Mouse (Mus musculus): ENCODE measurements around the gene Zbtb21. TPM values are rescaled to one million over a fixed set of nuclear protein-coding genes. Genes with fewer than 3 reads are reported as not detected.

Gene Zbtb21
- polyA plus RNA-seq, 1 experiment, result 19.1 TPM

- no peak for DNase-seq
- Histone ChIP-seq H3K36me3 (ENCODE audit: control insufficient read depth, insufficient read depth, low read length) (no peaks in the 10 kb centered on the region), H3K4me3 (ENCODE audit: control insufficient read depth, insufficient read depth, low read length) (no peak overlapping the region), H3K27ac (ENCODE audit: control insufficient read depth, insufficient read depth, low read length) (no peak overlapping the region), H3K4me1 (replicated peaks; ENCODE audit: control insufficient read depth, insufficient read depth, low read length) (no peaks in the 10 kb centered on the region), H3K27me3 (ENCODE audit: control insufficient read depth, insufficient read depth, low read length) (no peaks in the 10 kb centered on the region)
- 95% methylated on average over 1 of the region's 1 CpGs for whole genome bisulfite sequencing
- no peak for TF ChIP-seq POLR2A (IDR thresholded peaks at IDR 0.05; ENCODE audit: control insufficient read depth, extremely low read depth, insufficient read depth, low read length, poor library complexity)
- no peak for TF ChIP-seq CTCF (IDR thresholded peaks at IDR 0.05; ENCODE audit: borderline replicate concordance, control insufficient read depth, extremely low read depth, insufficient read depth, low read length, poor library complexity)
Observed at GRCm38 (mm10) chr16:97929520-97929919, 32.9 kb downstream of the Zbtb21 start.

DNA sequence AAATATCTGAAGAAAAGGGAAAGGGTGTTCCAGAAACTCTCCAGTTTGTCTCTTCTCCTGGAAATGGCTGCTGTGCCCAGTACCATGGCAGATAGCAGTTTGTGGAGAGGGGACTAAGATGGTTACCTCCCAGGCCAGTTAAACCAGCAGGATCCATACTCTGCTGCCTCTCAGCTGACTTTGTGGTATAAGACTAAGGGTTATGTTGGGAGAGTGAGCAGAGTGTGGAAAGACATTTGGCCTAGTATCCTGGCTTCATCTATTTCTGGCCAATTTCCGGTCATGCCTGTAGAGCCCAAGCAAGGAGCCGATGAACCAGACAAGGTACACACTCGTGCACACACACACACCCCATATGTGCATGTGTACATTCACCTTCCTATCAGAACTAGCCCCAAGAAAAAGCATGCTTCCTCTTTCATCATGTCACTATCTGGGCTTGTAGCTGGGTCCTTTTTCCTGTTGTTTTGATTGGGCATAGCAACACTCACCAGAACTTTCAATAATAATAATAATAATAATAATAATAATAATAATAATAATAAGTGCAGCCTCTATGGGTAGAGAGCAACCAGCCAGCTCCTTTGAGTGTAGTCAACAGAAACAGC is 35.0 kb downstream of the Zbtb21 start:
- H3K4me1 ChIP-seq (replicated peaks; ENCODE audit: control insufficient read depth, insufficient read depth, low read length), result 0 out of 2 replicates have a peak, but pooled peaks cover 3% of the 10 kb centered on the region
- 80% methylated on average over 3 of the region's 3 CpGs for WGBS

GRCm38 (mm10) chr16:97926381-97926780 is 36.0 kb downstream of the Zbtb21 start:
- no peak for DNase-seq
- WGBS, result 88% methylated on average over 9 of the region's 9 CpGs
- Histone ChIP-seq H3K27me3 (ENCODE audit: control insufficient read depth, insufficient read depth, low read length) (no peaks in the 10 kb centered on the region), H3K4me3 (ENCODE audit: control insufficient read depth, insufficient read depth, low read length) (no peak overlapping the region), H3K27ac (ENCODE audit: control insufficient read depth, insufficient read depth, low read length) (no peak overlapping the region), H3K36me3 (ENCODE audit: control insufficient read depth, insufficient read depth, low read length) (no peaks in the 10 kb centered on the region), H3K4me1 (replicated peaks; ENCODE audit: control insufficient read depth, insufficient read depth, low read length) (peaks cover 6% of the 10 kb centered on the region; the same call in 1 of the 2 replicates)
- no peak for TF ChIP-seq POLR2A (IDR thresholded peaks at IDR 0.05; ENCODE audit: control insufficient read depth, extremely low read depth, insufficient read depth, low read length, poor library complexity)
- no peak for TF ChIP-seq CTCF (IDR thresholded peaks at IDR 0.05; ENCODE audit: borderline replicate concordance, control insufficient read depth, extremely low read depth, insufficient read depth, low read length, poor library complexity)

More for the DNA sequence above, 35.0 kb downstream of the Zbtb21 start:
- DNase-seq, result no peak
- H3K36me3 ChIP-seq (ENCODE audit: control insufficient read depth, insufficient read depth, low read length), result no peaks in the 10 kb centered on the region
- H3K27ac ChIP-seq (ENCODE audit: control insufficient read depth, insufficient read depth, low read length), result no peak overlapping the region
- TF ChIP-seq POLR2A (IDR thresholded peaks at IDR 0.05; ENCODE audit: control insufficient read depth, extremely low read depth, insufficient read depth, low read length, poor library complexity), result no peak
- TF ChIP-seq CTCF (IDR thresholded peaks at IDR 0.05; ENCODE audit: borderline replicate concordance, control insufficient read depth, extremely low read depth, insufficient read depth, low read length, poor library complexity), result no peak
- H3K27me3 ChIP-seq (ENCODE audit: control insufficient read depth, insufficient read depth, low read length), result no peaks in the 10 kb centered on the region
- H3K4me3 ChIP-seq (ENCODE audit: control insufficient read depth, insufficient read depth, low read length), result no peak overlapping the region

DNA sequence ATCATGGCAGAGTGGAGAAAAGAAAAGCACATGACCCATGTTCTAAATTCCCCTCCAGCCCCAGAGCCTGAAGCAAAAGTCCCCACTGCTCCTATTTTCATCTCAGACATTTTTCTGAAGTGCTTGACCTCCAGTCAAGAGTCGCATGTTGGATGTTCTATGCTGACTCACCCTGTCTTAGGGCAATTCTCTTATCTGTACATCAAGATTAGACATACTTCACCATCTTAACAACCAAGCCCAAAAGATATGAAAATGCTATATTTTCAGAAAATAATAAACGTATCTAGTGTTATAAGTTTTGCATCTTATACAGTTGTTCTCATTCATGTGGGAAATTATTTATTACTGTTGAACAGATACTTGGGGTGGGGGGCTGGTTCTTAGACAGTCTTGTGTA is 36.7 kb downstream of the Zbtb21 start:
- no peak overlapping the region for H3K4me3 ChIP-seq (ENCODE audit: control insufficient read depth, insufficient read depth, low read length)
- H3K4me1 ChIP-seq (replicated peaks; ENCODE audit: control insufficient read depth, insufficient read depth, low read length), result peaks cover 6% of the 10 kb centered on the region; the same call in 1 of the 2 replicates
- no peak for TF ChIP-seq POLR2A (IDR thresholded peaks at IDR 0.05; ENCODE audit: control insufficient read depth, extremely low read depth, insufficient read depth, low read length, poor library complexity)
- TF ChIP-seq CTCF (IDR thresholded peaks at IDR 0.05; ENCODE audit: borderline replicate concordance, control insufficient read depth, extremely low read depth, insufficient read depth, low read length, poor library complexity), result no peak
- no peak for DNase-seq
- no peak overlapping the region for H3K27ac ChIP-seq (ENCODE audit: control insufficient read depth, insufficient read depth, low read length)
- no peaks in the 10 kb centered on the region for H3K27me3 ChIP-seq (ENCODE audit: control insufficient read depth, insufficient read depth, low read length)
- no peaks in the 10 kb centered on the region for H3K36me3 ChIP-seq (ENCODE audit: control insufficient read depth, insufficient read depth, low read length)
- 82% methylated on average over 2 of the region's 2 CpGs for WGBS

- Histone ChIP-seq H3K4me3 (ENCODE audit: control insufficient read depth, insufficient read depth, low read length) (no peak overlapping the region), H3K27me3 (ENCODE audit: control insufficient read depth, insufficient read depth, low read length) (no peaks in the 10 kb centered on the region), H3K27ac (ENCODE audit: control insufficient read depth, insufficient read depth, low read length) (no peak overlapping the region), H3K4me1 (replicated peaks; ENCODE audit: control insufficient read depth, insufficient read depth, low read length) (peaks cover 6% of the 10 kb centered on the region; the same call in 1 of the 2 replicates), H3K36me3 (ENCODE audit: control insufficient read depth, insufficient read depth, low read length) (no peaks in the 10 kb centered on the region)
- no peak for DNase-seq
- TF ChIP-seq POLR2A (IDR thresholded peaks at IDR 0.05; ENCODE audit: control insufficient read depth, extremely low read depth, insufficient read depth, low read length, poor library complexity), result no peak
- no peak for TF ChIP-seq CTCF (IDR thresholded peaks at IDR 0.05; ENCODE audit: borderline replicate concordance, control insufficient read depth, extremely low read depth, insufficient read depth, low read length, poor library complexity)
- WGBS, result 93% methylated on average over 1 of the region's 1 CpGs
Observed at GRCm38 (mm10) chr16:97923700-97924099, 38.7 kb downstream of the Zbtb21 start.

- Histone ChIP-seq H3K4me1 (replicated peaks; ENCODE audit: control insufficient read depth, insufficient read depth, low read length) (peaks cover 6% of the 10 kb centered on the region; the same call in 1 of the 2 replicates), H3K27ac (ENCODE audit: control insufficient read depth, insufficient read depth, low read length) (no peak overlapping the region), H3K36me3 (ENCODE audit: control insufficient read depth, insufficient read depth, low read length) (no peaks in the 10 kb centered on the region), H3K27me3 (ENCODE audit: control insufficient read depth, insufficient read depth, low read length) (no peaks in the 10 kb centered on the region), H3K4me3 (ENCODE audit: control insufficient read depth, insufficient read depth, low read length) (peak overlapping the region; percentile 84)
- DNase-seq, result no peak
- no peak for TF ChIP-seq CTCF (IDR thresholded peaks at IDR 0.05; ENCODE audit: borderline replicate concordance, control insufficient read depth, extremely low read depth, insufficient read depth, low read length, poor library complexity)
- no peak for TF ChIP-seq POLR2A (IDR thresholded peaks at IDR 0.05; ENCODE audit: control insufficient read depth, extremely low read depth, insufficient read depth, low read length, poor library complexity)
- WGBS, result 3% methylated on average over 9 of the region's 9 CpGs
Observed at GRCm38 (mm10) chr16:97922779-97923126, 39.7 kb downstream of the Zbtb21 start.
